In the genomic region with DNA sequence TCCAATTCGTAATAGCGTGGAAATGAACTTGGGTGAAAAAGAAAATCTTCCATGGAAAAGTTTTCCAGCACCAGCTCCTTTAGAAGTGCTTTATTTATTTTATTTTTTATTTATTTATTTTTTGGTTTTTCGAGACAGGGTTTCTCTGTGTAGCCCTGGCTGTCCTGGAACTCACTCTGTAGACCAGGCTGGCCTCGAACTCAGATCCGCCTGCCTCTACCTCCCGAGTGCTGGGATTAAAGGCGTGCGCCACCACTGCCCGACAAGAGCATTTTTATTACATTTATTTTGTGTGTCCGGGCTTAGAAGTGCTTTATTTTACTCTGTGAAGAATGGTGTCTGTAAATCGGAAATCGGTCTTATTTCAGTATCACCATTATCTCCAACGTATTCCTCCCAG, we compare ENCODE assay signal across 10 mouse cellular contexts. TPM values are rescaled to one million over a fixed set of nuclear protein-coding genes. Genes with fewer than 3 reads are reported as not detected.
DNase-seq lines count a peak whose midpoint lies in the region; ATAC-seq and TF ChIP-seq lines count a peak whose summit lies in the region.
"Not testable (repeated sequence)": the region's sequence is repeated elsewhere in the genome, so short reads cannot be mapped to it uniquely, and the experiment has no call there.
"Had no signal": no experiment of that assay in that cellular context is flagged by ENCODE, and none has a peak within 500 bp of the region (broad histone marks: within the 10 kb centered on the region; RNA-seq: fewer than 3 reads in every experiment).

No protein-coding gene starts in this region.

- not testable (repeated sequence) for TF ChIP-seq POLR2A in thymus, adult 2 months (IDR thresholded peaks at IDR 0.05; ENCODE audit: control insufficient read depth, extremely low read depth, insufficient read depth, low read length, poor library complexity)

- peak overlapping the region; percentile 96 for H3K4me3 ChIP-seq in embryonic facial prominence, embryonic 15.5 days (replicated peaks)
- peak overlapping the region; percentile 84 to 96 for H3K4me3 ChIP-seq in heart, embryonic 14.5 days (ENCODE audit: control insufficient read depth in 1 of 2, insufficient read depth in 1 of 2, low read depth in 1 of 2, low read length in 2 of 2)
- peak overlapping the region; percentile 99 for H3K4me3 ChIP-seq in lung, embryonic 16.5 days (ENCODE audit: low read length)
- peak overlapping the region; percentile 95 for H3K4me3 ChIP-seq in neural tube, embryonic 14.5 days (ENCODE audit: low read depth, low read length)
- peak overlapping the region; percentile 20; the same call in 1 of the 2 replicates for H3K4me3 ChIP-seq in thymus, adult 2 months (ENCODE audit: control insufficient read depth, insufficient read depth, low read length)

- H3K27me3 ChIP-seq in embryonic facial prominence, embryonic 15.5 days; heart, embryonic 14.5 days (ENCODE audit: control insufficient read depth, insufficient read depth, low read length); lung, embryonic 16.5 days (ENCODE audit: control insufficient read depth, insufficient read depth, low read depth, low read length); neural tube, embryonic 14.5 days (ENCODE audit: control insufficient read depth, insufficient read depth, low read length); thymus, adult 2 months (ENCODE audit: control insufficient read depth, insufficient read depth, low read length): not testable (repeated sequence)

- 18% methylated on average over 13 of the region's 13 CpGs for WGBS in embryonic facial prominence, embryonic 15.5 days
- WGBS in heart, embryonic 14.5 days: 19% methylated on average over 13 of the region's 13 CpGs
- WGBS in lung, embryonic 16.5 days: 11% methylated on average over 13 of the region's 13 CpGs
- WGBS in neural tube, embryonic 14.5 days: 21% methylated on average over 13 of the region's 13 CpGs
- 16% methylated on average over 13 of the region's 13 CpGs for WGBS in thymus, adult 2 months

- ATAC-seq in embryonic facial prominence, embryonic 15.5 days (ENCODE audit: insufficient number of reproducible peaks, low FRiP score, low TSS enrichment, low read depth); heart, embryonic 14.5 days (ENCODE audit: insufficient number of reproducible peaks, insufficient read depth, low FRiP score, low read depth); lung, embryonic 16.5 days (ENCODE audit: low read depth): not testable (repeated sequence)
- peak; percentile 29 for ATAC-seq in neural tube, embryonic 14.5 days (ENCODE audit: low read depth)

- intact Hi-C loops in left cerebral cortex, postnatal 25 days (cut with DNase I): loop anchor here (5.0 kb wide), 2 partner anchors 118 to 687 kb away; no protein-coding TSS in a partner anchor

- peak; percentile 23 for DNase-seq in adrenal gland, postnatal 14 days
- peak; percentile 31 for DNase-seq in kidney, adult 18-20 months
- DNase-seq in left cerebral cortex, postnatal 25 days (ENCODE audit: low spot score in 2 of 2): peak; percentile 4 to 14
- peak; percentile 28 for DNase-seq in thymus, adult 2 months

- not testable (repeated sequence) for TF ChIP-seq CTCF in thymus, adult 2 months (IDR thresholded peaks at IDR 0.05; ENCODE audit: borderline replicate concordance, control insufficient read depth, extremely low read depth, insufficient read depth, low read length, poor library complexity)

- H3K27ac ChIP-seq in embryonic facial prominence, embryonic 15.5 days (replicated peaks): peak overlapping the region; percentile 99
- H3K27ac ChIP-seq in heart, embryonic 14.5 days (replicated peaks in 1 of 2; ENCODE audit: control insufficient read depth in 1 of 2, insufficient read depth in 1 of 2, low read depth in 2 of 2, low read length in 2 of 2): peak overlapping the region; percentile 96 to 98
- peak overlapping the region; percentile 99 for H3K27ac ChIP-seq in lung, embryonic 16.5 days (ENCODE audit: low read length)
- peak overlapping the region; percentile 92 for H3K27ac ChIP-seq in neural tube, embryonic 14.5 days (ENCODE audit: low read depth, low read length)
- H3K27ac ChIP-seq in thymus, adult 2 months (ENCODE audit: control insufficient read depth, insufficient read depth, low read length): peak overlapping the region; percentile 92

- not testable (repeated sequence) for H3K36me3 ChIP-seq in embryonic facial prominence, embryonic 15.5 days; heart, embryonic 14.5 days (ENCODE audit: control insufficient read depth, insufficient read depth, low read length); lung, embryonic 16.5 days (ENCODE audit: control insufficient read depth, insufficient read depth, low read length); neural tube, embryonic 14.5 days (ENCODE audit: control insufficient read depth, insufficient read depth, low read length); thymus, adult 2 months (ENCODE audit: control insufficient read depth, insufficient read depth, low read length)

- not testable (repeated sequence) for H3K9me3 ChIP-seq in embryonic facial prominence, embryonic 15.5 days (replicated peaks); heart, embryonic 14.5 days (ENCODE audit: control insufficient read depth, low read length); lung, embryonic 16.5 days (ENCODE audit: control insufficient read depth, low read length); neural tube, embryonic 14.5 days (ENCODE audit: control insufficient read depth, low read length)

- H3K4me1 ChIP-seq in embryonic facial prominence, embryonic 15.5 days: peaks cover 16% of the 10 kb centered on the region
- H3K4me1 ChIP-seq in heart, embryonic 14.5 days (ENCODE audit: control insufficient read depth in 2 of 2, insufficient read depth in 2 of 2, low read length in 2 of 2): peaks cover 0 to 20% of the 10 kb centered on the region in 2 experiments; a peak in 2 of 4 replicates
- not testable (repeated sequence) for H3K4me1 ChIP-seq in lung, embryonic 16.5 days (replicated peaks; ENCODE audit: control insufficient read depth, insufficient read depth, low read length); thymus, adult 2 months (replicated peaks; ENCODE audit: control insufficient read depth, insufficient read depth, low read length)
- peaks cover 16% of the 10 kb centered on the region for H3K4me1 ChIP-seq in neural tube, embryonic 14.5 days (ENCODE audit: control insufficient read depth, insufficient read depth, low read length)

- not testable (repeated sequence) for H3K9ac ChIP-seq in embryonic facial prominence, embryonic 15.5 days
- H3K9ac ChIP-seq in heart, embryonic 14.5 days (ENCODE audit: low read length): peak overlapping the region; percentile 92
- peak overlapping the region; percentile 98 for H3K9ac ChIP-seq in lung, embryonic 16.5 days (ENCODE audit: low read length)
- H3K9ac ChIP-seq in neural tube, embryonic 14.5 days (replicated peaks; ENCODE audit: low read depth, low read length): peak overlapping the region; percentile 88

- H3K4me2 ChIP-seq in embryonic facial prominence, embryonic 15.5 days (replicated peaks): peak overlapping the region; percentile 61
- H3K4me2 ChIP-seq in heart, embryonic 14.5 days (ENCODE audit: low read length): peak overlapping the region; percentile 86
- peak overlapping the region; percentile 70 for H3K4me2 ChIP-seq in lung, embryonic 16.5 days (ENCODE audit: low read depth, low read length)
- peak overlapping the region; percentile 52 for H3K4me2 ChIP-seq in neural tube, embryonic 14.5 days (ENCODE audit: low read depth, low read length)

RNA-seq across cellular contexts. Expression of a gene that starts 0.4 kb away (rescaled TPM):
- total RNA-seq in adrenal gland, postnatal 14 days (2021): 100 and 102 TPM in 2 replicates
- polyA plus RNA-seq in embryonic facial prominence, embryonic 15.5 days (2015; fragmentation: Nextera tagmentation; extraction: Ambion mirVana): 71.3 and 72.5 TPM in 2 replicates
- polyA plus RNA-seq in heart, embryonic 14.5 days (2014; fragmentation: Nextera tagmentation; extraction: Ambion mirVana): 51.2 and 53.6 TPM in 2 replicates
- total RNA-seq in left cerebral cortex, postnatal 25 days (2021): 10 to 100 TPM; 80.3 to 89.6 TPM
- 65.2 and 70.6 TPM in 2 replicates for polyA plus RNA-seq in lung, embryonic 16.5 days (2015; fragmentation: Nextera tagmentation; extraction: Ambion mirVana)
- 74.4 and 78.0 TPM in 2 replicates for polyA plus RNA-seq in neural tube, embryonic 14.5 days (2014; fragmentation: Nextera tagmentation; extraction: Ambion mirVana)
- polyA plus RNA-seq in thymus, adult 2 months (2012; rRNA removed): 26.3 and 33.7 TPM in 2 replicates

RNA-seq across cellular contexts. Expression of a gene that starts 49.4 kb away (rescaled TPM):
- 0.85 and 1.5 TPM in 2 replicates for total RNA-seq in adrenal gland, postnatal 14 days (2021)
- polyA plus RNA-seq in embryonic facial prominence, embryonic 15.5 days (2015; fragmentation: Nextera tagmentation; extraction: Ambion mirVana): 0.75 and 1.6 TPM in 2 replicates
- 2.6 and 2.9 TPM in 2 replicates for polyA plus RNA-seq in heart, embryonic 14.5 days (2014; fragmentation: Nextera tagmentation; extraction: Ambion mirVana)
- under 1 TPM; 0.50 to 0.83 TPM for total RNA-seq in left cerebral cortex, postnatal 25 days (2021)
- polyA plus RNA-seq in lung, embryonic 16.5 days (2015; fragmentation: Nextera tagmentation; extraction: Ambion mirVana): 1.7 and 1.9 TPM in 2 replicates
- 0.37 and 0.43 TPM in 2 replicates for polyA plus RNA-seq in neural tube, embryonic 14.5 days (2014; fragmentation: Nextera tagmentation; extraction: Ambion mirVana)
- 0.06 TPM in 1 of 2 replicates, not detected in the other for polyA plus RNA-seq in thymus, adult 2 months (2012; rRNA removed)
- polyA plus RNA-seq: inflammation-experienced regulatory T-cells, adult 6 months had no signal

RNA-seq across cellular contexts. Expression of a gene that starts 49.5 kb away (rescaled TPM):
- not detected in 2 replicates for total RNA-seq in adrenal gland, postnatal 14 days (2021)
- polyA plus RNA-seq in embryonic facial prominence, embryonic 15.5 days (2015; fragmentation: Nextera tagmentation; extraction: Ambion mirVana): not detected in 2 replicates
- polyA plus RNA-seq in heart, embryonic 14.5 days (2014; fragmentation: Nextera tagmentation; extraction: Ambion mirVana): not detected in 2 replicates
- not detected for total RNA-seq in left cerebral cortex, postnatal 25 days (2021)
- polyA plus RNA-seq in lung, embryonic 16.5 days (2015; fragmentation: Nextera tagmentation; extraction: Ambion mirVana): not detected in 2 replicates
- not detected in 2 replicates for polyA plus RNA-seq in neural tube, embryonic 14.5 days (2014; fragmentation: Nextera tagmentation; extraction: Ambion mirVana)
- not detected in 2 replicates for polyA plus RNA-seq in thymus, adult 2 months (2012; rRNA removed)
- polyA plus RNA-seq: frontal cortex, adult 2 months; inflammation-experienced regulatory T-cells, adult 6 months had no signal

Comparison
In these comparisons a context has a peak if more than half of its experiments do, and no peak if none do; other contexts are left out.
1. H3K4me3 ChIP-seq: peak in every context shown above with its lines; median percentile 99 in lung, embryonic 16.5 days; 96 in embryonic facial prominence, embryonic 15.5 days; 95 in neural tube, embryonic 14.5 days; 90 in heart, embryonic 14.5 days; 20 in thymus, adult 2 months.